8 mouse cellular contexts compared by ENCODE assay signal in genomic region chr7:58770254-58770653, GRCm38 (mm10).
A peak's percentile ranks its signal among the peaks of the same experiment; 100 is the strongest.
DNase-seq lines count a peak whose midpoint lies in the region; ATAC-seq lines count a peak whose summit lies in the region.

No protein-coding gene starts in this region.

- H3K36me3 ChIP-seq in forebrain, embryonic 15.5 days = no peaks in the 10 kb centered on the region

- H3K4me1 ChIP-seq in forebrain, embryonic 15.5 days = peaks cover 25% of the 10 kb centered on the region

- H3K9me3 ChIP-seq in forebrain, embryonic 15.5 days = no peaks in the 10 kb centered on the region

- no peak overlapping the region for H3K4me3 ChIP-seq in forebrain, embryonic 15.5 days

- peak; percentile 24 for DNase-seq in gastrocnemius, adult 18-20 months (ENCODE audit: low spot score)
- no peak for DNase-seq in gastrocnemius, postnatal 36 days
- DNase-seq in right cerebral cortex, postnatal 4 days = peak; percentile 37
- DNase-seq in right cerebral cortex, adult 18-20 months = no peak
- peak; percentile 23 for DNase-seq in lung, postnatal 25 days (ENCODE audit: low spot score)
- DNase-seq in testis, postnatal 10 days (ENCODE audit: low spot score) = peak; percentile 54

- no peak overlapping the region for H3K9ac ChIP-seq in forebrain, embryonic 15.5 days (replicated peaks)

- WGBS in forebrain, embryonic 15.5 days = 76% methylated on average over 3 of the region's 3 CpGs

- H3K4me2 ChIP-seq in forebrain, embryonic 15.5 days (replicated peaks) = no peak overlapping the region

- intact Hi-C loops in gastrocnemius, postnatal 36 days (cut with DNase I) = no loop called here

- no peak overlapping the region for H3K27ac ChIP-seq in forebrain, embryonic 15.5 days (replicated peaks)

- ATAC-seq in forebrain, embryonic 15.5 days (replicated peaks) = 0 out of 2 replicates have a peak, but pooled peaks have one; percentile 21
- no peak for ATAC-seq in monocyte, adult 5-6 weeks (replicated peaks; ENCODE audit: insufficient number of reproducible peaks, low FRiP score, low TSS enrichment, poor library complexity, severe bottlenecking)

- no peaks in the 10 kb centered on the region for H3K27me3 ChIP-seq in forebrain, embryonic 15.5 days

Comparison
In these comparisons a context has a peak if more than half of its experiments do, and no peak if none do; other contexts are left out.
1. DNase-seq: peak in gastrocnemius, adult 18-20 months (single experiment), right cerebral cortex, postnatal 4 days (single experiment), lung, postnatal 25 days (single experiment) and testis, postnatal 10 days (single experiment); none in gastrocnemius, postnatal 36 days (0 of 2) and right cerebral cortex, adult 18-20 months (single experiment).